Mouse (Mus musculus) embryonic facial prominence, embryonic 13.5 days (tissue): ENCODE results near the gene Adam8. TPM values are rescaled to one million over a fixed set of nuclear protein-coding genes. Genes with fewer than 3 reads are reported as not detected.
A peak's percentile ranks its signal among the peaks of the same experiment; 100 is the strongest.

Source experiments
- ATAC-seq: fragments of 200-750 bp; cut with Nextera tagmentation; 2 replicates; pipeline ENCODE4 v1.8.0; 2017; ENCODE audit warnings: low read depth; ENCODE audit not compliant: insufficient number of reproducible peaks, insufficient read depth, low FRiP score, low TSS enrichment
- H3K27ac ChIP-seq: fragments of 300-500 bp; sonication (generic); 2 replicates; pipeline ENCODE4 v1.5.1; 2015; ENCODE audit warnings: moderate library complexity, mild to moderate bottlenecking, inconsistent platforms
- H3K27me3 ChIP-seq: fragments of 300-500 bp; sonication (generic); 2 replicates; pipeline ENCODE4 v1.6.1; 2015; ENCODE audit warnings: mild to moderate bottlenecking, inconsistent platforms
- H3K36me3 ChIP-seq: fragments of 300-500 bp; sonication (generic); 2 replicates; pipeline ENCODE4 v1.6.1; 2015; ENCODE audit warnings: mild to moderate bottlenecking, inconsistent platforms
- H3K4me1 ChIP-seq: fragments of 300-500 bp; sonication (generic); 2 replicates; pipeline ENCODE4 v1.6.1; 2015; ENCODE audit warnings: inconsistent platforms
- H3K4me2 ChIP-seq: fragments of 300-500 bp; sonication (generic); 2 replicates; pipeline ENCODE4 v1.6.1; 2015; ENCODE audit warnings: moderate library complexity, mild to moderate bottlenecking, inconsistent platforms
- H3K4me3 ChIP-seq: fragments of 300-500 bp; sonication (generic); 2 replicates; pipeline ENCODE4 v1.5.1; 2015; ENCODE audit warnings: mild to moderate bottlenecking, inconsistent platforms
- H3K9ac ChIP-seq: fragments of 300-500 bp; sonication (generic); 2 replicates; pipeline ENCODE4 v1.6.1; 2015; ENCODE audit warnings: mild to moderate bottlenecking, inconsistent platforms
- H3K9me3 ChIP-seq: fragments of 300-500 bp; sonication (generic); 2 replicates; pipeline ENCODE4 v1.6.1; 2016; ENCODE audit warnings: inconsistent platforms
- WGBS: fragments of 180-500 bp; shearing (Covaris S2); methylation state at CpG from one replicate; pipeline ENCODE4 v1.1.7; 2015; ENCODE audit warnings: mixed read lengths; 5-methylcytosine and 5-hydroxymethylcytosine counted together
- microRNA counts: library from miRNA; unstranded; fragments of <30 nt; microRNA quantifications from one replicate; lab custom pipeline; 2016
- microRNA-seq: library from miRNA; unstranded; fragments of <30 nt; microRNA quantifications from one replicate; pipeline ENCODE4, GENCODE M21; 2016
- polyA plus RNA-seq: library from polyadenylated mRNA; unstranded; fragments of >200 nt; fragmentation: Nextera tagmentation; extraction: Ambion mirVana; gene quantifications from 2 replicates; pipeline ENCODE4 v1.2.1, GENCODE M21; 2015

Gene Adam8
- polyA plus RNA-seq, 1 experiment from 2014 or later = 2.4 TPM

DNA sequence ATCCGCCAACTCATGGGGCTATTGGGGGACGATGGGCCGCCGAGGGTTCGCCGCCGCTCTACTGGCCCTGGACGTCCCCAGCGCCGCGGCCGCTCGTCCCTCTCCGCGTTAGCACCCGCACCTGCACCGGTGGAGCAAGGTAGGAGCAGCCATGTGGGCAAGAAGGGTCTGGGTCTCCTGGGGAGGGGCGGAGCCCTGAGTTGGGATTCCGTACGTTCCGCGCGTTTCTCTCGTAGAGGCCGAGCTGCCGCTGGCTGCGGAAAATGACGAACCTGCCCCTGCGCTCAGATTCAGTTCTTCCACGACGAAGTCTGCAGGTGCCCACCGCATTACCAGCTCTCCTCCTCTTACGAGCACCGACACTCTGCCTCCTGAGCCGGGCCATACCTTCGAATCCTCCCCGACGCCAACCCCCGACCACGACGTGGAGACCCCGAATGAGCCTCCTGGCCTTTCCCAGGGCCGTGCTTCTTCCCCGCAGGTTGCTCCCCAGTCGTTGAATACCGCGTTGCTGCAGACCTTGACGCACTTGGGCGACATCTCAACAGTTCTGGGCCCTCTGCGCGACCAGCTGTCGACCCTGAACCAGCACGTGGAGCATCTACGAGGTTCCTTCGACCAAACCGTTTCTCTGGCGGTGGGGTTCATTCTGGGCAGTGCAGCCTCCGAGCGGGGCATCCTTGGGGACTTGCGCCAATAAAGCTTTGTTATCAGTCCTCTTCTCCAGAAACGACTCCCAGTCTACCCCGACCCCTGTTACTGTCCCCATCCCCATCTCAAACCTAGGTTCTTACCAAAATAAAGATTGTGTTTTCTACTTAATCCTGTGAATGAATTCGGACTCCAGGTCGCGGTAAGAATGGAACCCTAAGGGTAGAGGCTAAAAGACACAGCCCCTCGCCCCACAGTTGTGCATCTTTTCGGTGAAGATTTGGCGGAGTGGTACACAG lies 47.8 kb downstream of the Adam8 start:
- H3K4me2 ChIP-seq = peak overlapping the region; percentile 64
- H3K9ac ChIP-seq = peak overlapping the region; percentile 54
- H3K4me3 ChIP-seq = peak overlapping the region; percentile 43
- WGBS = 3% methylated on average over 68 of the region's 68 CpGs
- H3K4me1 ChIP-seq = peaks cover 12% of the 10 kb centered on the region
- H3K36me3 ChIP-seq = no peaks in the 10 kb centered on the region
- H3K27me3 ChIP-seq = peaks cover 99% of the 10 kb centered on the region
- no peak for ATAC-seq
- H3K27ac ChIP-seq = no peak overlapping the region
- no peaks in the 10 kb centered on the region for H3K9me3 ChIP-seq

DNA sequence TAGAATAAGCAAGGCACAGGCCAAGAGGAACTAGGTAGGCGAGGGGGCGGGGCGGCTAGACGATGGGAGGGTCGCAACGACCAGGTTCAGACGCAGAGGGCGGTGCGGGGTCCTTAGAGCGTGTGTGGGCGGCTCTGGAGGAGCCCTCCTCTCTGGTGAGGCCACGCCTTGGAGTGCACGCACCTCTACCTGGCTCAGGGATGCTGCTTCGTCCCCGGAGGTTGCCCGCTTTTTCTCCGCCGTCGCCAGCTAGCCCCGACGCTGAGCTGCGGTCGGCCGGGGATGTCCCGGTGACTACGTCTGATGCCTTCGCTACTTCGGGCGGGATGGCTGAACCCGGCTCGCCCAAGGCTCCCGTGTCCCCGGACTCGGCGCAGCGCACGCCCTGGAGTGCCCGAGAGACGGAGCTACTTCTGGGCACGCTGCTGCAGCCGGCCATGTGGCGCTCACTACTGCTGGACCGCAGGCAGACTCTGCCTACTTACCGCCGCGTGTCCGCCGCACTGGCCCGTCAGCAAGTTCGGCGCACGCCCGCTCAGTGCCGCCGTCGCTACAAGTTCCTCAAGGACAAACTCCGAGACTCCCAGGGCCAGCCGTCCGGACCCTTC lies 48.6 kb downstream of the Adam8 start, which contains the start of gene Utf1:
Gene Utf1 (plus strand): TSS at position 116 of the 608 bp plus-strand sequence.
- H3K36me3 ChIP-seq = no peaks in the 10 kb centered on the region
- peak within 1 kb of the TSS; percentile 64 for H3K4me2 ChIP-seq
- H3K9me3 ChIP-seq = no peaks in the 10 kb centered on the region
- H3K4me3 ChIP-seq = peak within 1 kb of the TSS; percentile 43
- ATAC-seq = peak; percentile 48; the same call in 1 of the 2 replicates
- peak within 1 kb of the TSS; percentile 54 for H3K9ac ChIP-seq
- under 1% methylated on average over 59 of the region's 59 CpGs for WGBS
- peaks cover 12% of the 10 kb centered on the region for H3K4me1 ChIP-seq
- peaks cover 92% of the 10 kb centered on the region for H3K27me3 ChIP-seq
- no peak within 1 kb of the TSS for H3K27ac ChIP-seq

DNA sequence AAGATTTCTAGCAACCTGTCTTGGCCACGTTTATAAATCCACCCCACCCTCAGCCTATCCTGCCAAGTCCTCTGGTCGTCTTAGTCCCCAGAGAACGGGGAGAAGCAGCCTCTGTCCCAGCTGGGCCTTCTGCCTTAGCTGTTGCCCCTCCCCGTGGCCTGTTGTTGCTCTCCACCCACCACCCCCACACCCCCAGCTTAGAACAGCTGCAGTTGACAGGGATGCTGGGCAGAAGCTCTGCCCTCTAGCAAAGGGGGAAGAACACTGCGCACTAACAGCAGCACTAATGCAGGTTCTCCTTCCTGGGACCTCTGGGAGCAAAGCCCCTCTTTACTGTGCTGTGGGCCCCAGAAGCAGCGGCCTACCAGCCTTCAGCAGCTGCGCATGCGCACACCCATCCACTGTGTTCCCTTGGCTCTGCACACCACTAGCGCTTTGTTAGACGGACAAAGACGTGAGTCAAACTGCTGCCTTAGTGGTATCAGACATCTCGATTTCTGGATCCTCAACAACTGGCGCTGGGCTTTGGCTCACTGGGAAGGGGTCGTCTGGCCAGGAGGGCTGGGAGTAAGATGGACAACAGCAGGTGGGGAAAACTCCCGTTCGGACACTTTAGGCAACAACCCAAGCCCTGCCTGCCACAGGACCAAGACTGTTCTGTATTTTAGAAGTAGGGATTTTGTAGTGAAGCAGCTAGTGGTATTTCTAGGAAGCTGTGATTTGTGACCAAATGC lies 51.7 kb downstream of the Adam8 start:
- Histone ChIP-seq H3K4me2 (no peak overlapping the region), H3K27me3 (peaks cover 60% of the 10 kb centered on the region), H3K4me1 (peaks cover 12% of the 10 kb centered on the region), H3K9me3 (no peaks in the 10 kb centered on the region), H3K9ac (no peak overlapping the region), H3K4me3 (no peak overlapping the region), H3K36me3 (no peaks in the 10 kb centered on the region), H3K27ac (no peak overlapping the region)
- no peak for ATAC-seq
- WGBS = 59% methylated on average over 16 of the region's 16 CpGs

DNA sequence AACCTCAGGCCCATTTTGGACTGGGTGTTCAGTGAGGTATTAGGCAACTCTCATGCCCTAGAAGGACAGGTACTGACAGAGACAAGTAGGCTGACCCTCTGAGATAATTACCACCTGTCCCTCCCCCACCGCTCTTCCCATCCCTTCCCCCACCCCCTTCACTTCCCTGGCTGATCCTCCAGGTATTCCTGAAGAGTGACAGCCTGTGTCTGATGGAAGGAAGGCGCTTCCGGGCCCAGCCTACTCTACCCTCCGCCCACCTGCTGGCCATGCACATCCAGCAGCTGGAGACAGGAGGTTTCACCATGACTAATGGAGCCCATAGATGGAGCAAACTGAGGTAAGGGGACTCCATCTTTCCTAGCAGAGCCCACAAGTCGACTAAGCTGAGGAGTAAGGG lies 54.6 kb downstream of the Adam8 start:
- Histone ChIP-seq H3K4me1 (no peaks in the 10 kb centered on the region), H3K27me3 (peaks cover 35% of the 10 kb centered on the region)
- WGBS = 63% methylated on average over 5 of the region's 5 CpGs

DNA sequence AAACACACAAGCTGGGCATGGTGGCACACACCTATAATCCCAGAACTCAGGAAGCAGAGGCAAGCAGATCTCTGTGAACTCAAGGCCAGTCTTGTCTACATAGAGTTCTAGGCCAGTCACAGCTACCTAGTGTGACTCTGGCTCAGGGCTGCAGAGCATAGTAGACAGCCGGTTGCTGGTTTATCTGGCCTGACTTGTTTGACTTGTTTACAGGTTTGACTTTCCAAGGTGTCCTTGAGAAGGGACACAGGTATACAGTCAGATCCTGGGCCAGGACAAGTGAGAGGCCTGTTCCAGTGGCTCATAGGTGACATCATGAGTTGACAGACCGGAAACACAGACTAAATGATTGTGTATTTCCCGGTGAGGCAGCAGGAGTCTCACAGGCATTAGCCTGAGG lies 55.2 kb downstream of the Adam8 start:
- peaks cover 30% of the 10 kb centered on the region for H3K27me3 ChIP-seq
- no peaks in the 10 kb centered on the region for H3K9me3 ChIP-seq
- no peak overlapping the region for H3K4me2 ChIP-seq
- no peak overlapping the region for H3K4me3 ChIP-seq
- 54% methylated on average over 3 of the region's 3 CpGs for WGBS
- H3K27ac ChIP-seq = no peak overlapping the region
- no peak overlapping the region for H3K9ac ChIP-seq
- H3K4me1 ChIP-seq = no peaks in the 10 kb centered on the region
- ATAC-seq = no peak
- H3K36me3 ChIP-seq = no peaks in the 10 kb centered on the region

More for the DNA sequence above, 54.6 kb downstream of the Adam8 start:
- ATAC-seq = no peak
- Histone ChIP-seq H3K4me2 (no peak overlapping the region), H3K36me3 (no peaks in the 10 kb centered on the region), H3K4me3 (no peak overlapping the region), H3K9me3 (no peaks in the 10 kb centered on the region), H3K27ac (no peak overlapping the region), H3K9ac (no peak overlapping the region)

DNA sequence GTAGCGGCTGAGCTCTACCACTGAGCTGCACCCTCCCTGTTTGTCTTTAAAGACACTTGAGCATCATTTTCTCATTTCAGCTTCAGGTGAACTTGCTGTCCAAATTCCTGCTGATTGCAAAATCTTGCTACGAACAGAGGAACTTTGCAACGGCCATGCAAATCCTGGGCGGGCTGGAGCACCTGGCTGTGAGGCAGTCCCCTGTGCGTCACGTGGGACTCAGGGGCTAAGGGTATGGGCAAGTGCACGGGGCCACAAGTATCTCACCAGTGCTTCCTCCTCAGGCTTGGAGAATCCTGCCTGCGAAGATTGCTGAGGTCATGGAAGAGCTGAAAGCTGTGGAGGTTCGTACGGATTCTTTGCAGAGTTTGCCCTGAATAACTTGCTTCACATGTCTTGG lies 55.7 kb downstream of the Adam8 start:
- Histone ChIP-seq H3K9me3 (no peaks in the 10 kb centered on the region), H3K36me3 (no peaks in the 10 kb centered on the region), H3K27ac (no peak overlapping the region), H3K27me3 (peaks cover 26% of the 10 kb centered on the region), H3K4me3 (no peak overlapping the region), H3K4me2 (no peak overlapping the region), H3K9ac (no peak overlapping the region), H3K4me1 (no peaks in the 10 kb centered on the region)
- no peak for ATAC-seq
- 89% methylated on average over 10 of the region's 10 CpGs for WGBS

DNA sequence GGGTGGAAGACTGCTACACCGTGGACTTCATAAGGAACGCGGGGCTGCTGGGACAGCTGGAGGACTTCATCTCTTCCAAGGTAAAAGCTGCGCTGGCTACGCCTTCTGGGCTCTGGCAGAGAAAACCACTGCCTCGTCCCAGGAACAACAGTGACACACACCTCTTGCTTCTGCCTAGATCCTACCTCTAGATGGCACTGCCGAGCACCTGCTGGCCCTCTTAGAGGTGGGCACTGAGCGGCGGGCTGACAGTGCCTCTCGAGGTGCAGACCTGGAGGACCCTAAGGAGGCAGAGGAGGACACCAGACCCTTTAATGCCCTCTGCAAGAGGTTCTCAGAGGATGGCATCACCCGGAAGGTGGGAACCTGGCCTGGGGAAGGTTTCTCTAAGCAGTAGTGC lies 61.6 kb downstream of the Adam8 start:
- Histone ChIP-seq H3K4me1 (no peaks in the 10 kb centered on the region), H3K4me2 (no peak overlapping the region), H3K4me3 (no peak overlapping the region), H3K9me3 (no peaks in the 10 kb centered on the region), H3K27me3 (peaks cover 5% of the 10 kb centered on the region; the same call in 1 of the 2 replicates), H3K9ac (no peak overlapping the region), H3K36me3 (no peaks in the 10 kb centered on the region), H3K27ac (no peak overlapping the region)
- 13% methylated on average over 11 of the region's 11 CpGs for WGBS
- no peak for ATAC-seq

MicroRNA genes within 50 kb of the gene (microRNA counts, 519-probe panel; counts per million panel counts)
- 1,425 counts per million, percentile 46 among the panel's probes with 10 or more counts for microRNA mmu-miR-202-3p (lab: Ali Mortazavi, UCI)
- 3,136 counts per million, percentile 72 among the panel's probes with 10 or more counts for microRNA mmu-miR-202-5p (lab: Ali Mortazavi, UCI)

Small RNA genes within 50 kb of the gene (microRNA-seq; reads per million reads assigned to microRNA genes)
- gene Mir202 = not detected
- not detected for gene Mir7062
- gene mmu-mir-7686 = not detected

Other genes starting within 250 kb of the Adam8 start
- 1.4 and 2.7 TPM in 2 replicates for gene Adgra1, start 158.4 kb downstream of the Adam8 start, polyA plus RNA-seq
- 0.11 and 0.15 TPM in 2 replicates for gene Kndc1, start 97.9 kb downstream of the Adam8 start, polyA plus RNA-seq
- gene Utf1, start 48.8 kb downstream of the Adam8 start, polyA plus RNA-seq = 0.28 and 0.36 TPM in 2 replicates
- gene 6430531B16Rik, start 13.8 kb downstream of the Adam8 start, polyA plus RNA-seq = 0.85 and 1.1 TPM in 2 replicates
- gene Zfp511, start 43.8 kb upstream of the Adam8 start, polyA plus RNA-seq = 41.0 and 42.4 TPM in 2 replicates
- 66.3 and 70.1 TPM in 2 replicates for gene Tubgcp2, start 44.1 kb upstream of the Adam8 start, polyA plus RNA-seq
- 0.20 TPM in 1 of 2 replicates, not detected in the other for gene Msx3, start 56.5 kb upstream of the Adam8 start, polyA plus RNA-seq
- gene Caly, start 90.0 kb upstream of the Adam8 start, polyA plus RNA-seq = 3.1 and 4.0 TPM in 2 replicates
- gene Prap1, start 100.8 kb upstream of the Adam8 start, polyA plus RNA-seq = 2.2 TPM in 1 of 2 replicates, not detected in the other
- 26.0 and 26.9 TPM in 2 replicates for gene Fuom, start 109.9 kb upstream of the Adam8 start, polyA plus RNA-seq
- 18.1 and 19.2 TPM in 2 replicates for gene Paox, start 123.2 kb upstream of the Adam8 start, polyA plus RNA-seq
- gene Echs1, start 123.9 kb upstream of the Adam8 start, polyA plus RNA-seq = 170 and 172 TPM in 2 replicates
- 21.1 and 24.2 TPM in 2 replicates for gene Mtg1, start 145.0 kb upstream of the Adam8 start, polyA plus RNA-seq
- gene Sprn, start 162.3 kb upstream of the Adam8 start, polyA plus RNA-seq = 0.72 TPM in 2 replicates
- not detected in 2 replicates for gene Olfr522, start 172.2 kb upstream of the Adam8 start, polyA plus RNA-seq
- gene Olfr523, start 180.7 kb upstream of the Adam8 start, polyA plus RNA-seq = 0.07 TPM in 1 of 2 replicates, not detected in the other
- gene Olfr524, start 213.4 kb upstream of the Adam8 start, polyA plus RNA-seq = not detected in 2 replicates
- not detected in 2 replicates for gene Cd163l1, start 225.7 kb upstream of the Adam8 start, polyA plus RNA-seq